ENCODE assay signal across 14 mouse cellular contexts in the genomic region with DNA sequence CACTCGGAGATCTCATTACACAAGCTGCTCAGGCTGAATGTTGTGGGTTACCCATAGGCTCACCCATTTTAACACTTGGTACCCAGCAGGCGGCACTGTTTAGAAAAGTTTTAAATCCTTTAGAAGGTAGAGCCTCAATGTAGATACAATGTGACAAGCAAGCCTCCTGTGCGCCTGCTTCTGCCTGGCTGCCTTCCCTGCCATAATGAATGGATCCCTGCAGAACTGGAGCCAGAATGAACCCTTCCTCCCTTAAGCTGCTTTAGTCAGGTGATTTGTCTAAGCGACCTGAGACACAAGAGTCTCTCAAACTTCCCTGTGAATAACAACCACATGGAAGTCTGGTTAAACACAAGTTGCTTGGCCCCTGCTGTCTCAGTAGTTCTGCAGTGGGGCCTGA.
"Had no signal": no experiment of that assay in that cellular context is flagged by ENCODE, and none has a peak within 500 bp of the region (broad histone marks: within the 10 kb centered on the region; RNA-seq: fewer than 3 reads in every experiment).

No protein-coding gene starts in this region.

- H3K36me3 ChIP-seq: kidney, embryonic 15.5 days; limb, embryonic 15.5 days; liver, embryonic 13.5 days; midbrain, embryonic 10.5 days; neural tube, embryonic 13.5 days had no signal

- H3K4me1 ChIP-seq: kidney, embryonic 15.5 days; limb, embryonic 15.5 days; midbrain, embryonic 10.5 days; neural tube, embryonic 13.5 days had no signal

- H3K4me2 ChIP-seq: kidney, embryonic 15.5 days; limb, embryonic 15.5 days; liver, embryonic 13.5 days; neural tube, embryonic 13.5 days had no signal

- DNase-seq: kidney, adult 2 months; kidney, postnatal 36 days; liver, embryonic 13.5 days; lung, adult 18-20 months; lung, postnatal 4 days; midbrain, embryonic 14.5 days; right cerebral cortex, postnatal 25 days; thymus, postnatal 36 days had no signal

- H3K4me3 ChIP-seq: kidney, embryonic 15.5 days; left cerebral cortex, adult 2 months; limb, embryonic 15.5 days; liver, embryonic 13.5 days; midbrain, embryonic 10.5 days; neural tube, embryonic 13.5 days had no signal

- H3K9ac ChIP-seq: kidney, embryonic 15.5 days; limb, embryonic 15.5 days; liver, embryonic 13.5 days; neural tube, embryonic 13.5 days had no signal

- ATAC-seq: lung, postnatal 0 days had no signal

- H3K9me3 ChIP-seq: kidney, embryonic 15.5 days; limb, embryonic 15.5 days; liver, embryonic 13.5 days; midbrain, embryonic 10.5 days; neural tube, embryonic 13.5 days had no signal

- H3K27ac ChIP-seq: kidney, embryonic 15.5 days; left cerebral cortex, adult 2 months; limb, embryonic 15.5 days; liver, embryonic 13.5 days; midbrain, embryonic 10.5 days; neural tube, embryonic 13.5 days had no signal

- H3K27me3 ChIP-seq: liver, embryonic 13.5 days had no signal
